Mouse (Mus musculus) heart, postnatal 0 days (tissue): Measurements from ENCODE around the gene Uts2b. TPM values are rescaled to one million over a fixed set of nuclear protein-coding genes. Genes with fewer than 3 reads are reported as not detected.

Experiments
- ATAC-seq: fragments of 200-750 bp; cut with Nextera tagmentation; 2 replicates; pipeline ENCODE4 v1.8.0; 2017; ENCODE audit warnings: low read depth, moderate number of reproducible peaks, moderate library complexity; ENCODE audit not compliant: insufficient read depth
- DNase-seq: peaks from one replicate; pipeline ENCODE4 v3.0.0-alpha.2; 2016; ENCODE audit warnings: low spot score
- H3K27ac ChIP-seq: fragments of 300-500 bp; sonication (generic); 2 replicates; pipeline ENCODE4 v1.5.1; 2014; ENCODE audit warnings: low read depth, mild to moderate bottlenecking
- H3K27me3 ChIP-seq: fragments of 300-500 bp; sonication (generic); 2 replicates; pipeline ENCODE4 v1.6.1; 2014; ENCODE audit warnings: low read length, mixed read lengths; ENCODE audit not compliant: control insufficient read depth, insufficient read depth
- H3K36me3 ChIP-seq: fragments of 300-500 bp; sonication (generic); replicated peaks from 2 replicates; pipeline ENCODE4 v1.6.1; 2014; ENCODE audit warnings: low read length, mixed read lengths; ENCODE audit not compliant: control insufficient read depth, insufficient read depth
- H3K4me1 ChIP-seq: fragments of 300-500 bp; sonication (generic); 2 replicates; pipeline ENCODE4 v1.6.1; 2014; ENCODE audit warnings: antibody characterized with exemption; ENCODE audit not compliant: control insufficient read depth, insufficient read depth
- H3K4me2 ChIP-seq: fragments of 300-500 bp; sonication (generic); 2 replicates; pipeline ENCODE4 v1.6.1; 2014; ENCODE audit warnings: low read depth, mild to moderate bottlenecking, low read length, moderate library complexity
- H3K4me3 ChIP-seq: fragments of 300-500 bp; sonication (generic); 2 replicates; pipeline ENCODE4 v1.5.1; 2014; ENCODE audit warnings: low read depth, low read length
- H3K9ac ChIP-seq: fragments of 300-500 bp; sonication (generic); replicated peaks from 2 replicates; pipeline ENCODE4 v1.6.1; 2014; ENCODE audit warnings: low read depth, low read length, mixed read lengths
- H3K9me3 ChIP-seq: fragments of 300-500 bp; sonication (generic); replicated peaks from 2 replicates; pipeline ENCODE4 v1.6.1; 2016; ENCODE audit warnings: low read length; ENCODE audit not compliant: control insufficient read depth
- CTCF ChIP-seq: IDR thresholded peaks from 2 replicates; pipeline ENCODE4 v1.5.1; 2016; ENCODE audit warnings: antibody characterized with exemption, control low read depth, low read depth
- EP300 ChIP-seq: IDR thresholded peaks from 2 replicates; pipeline ENCODE4 v1.6.1; 2016; ENCODE audit warnings: antibody characterized with exemption, low read depth
- whole genome bisulfite sequencing: fragments of 180-500 bp; shearing (Covaris S2); extraction: QIAGEN DNeasy Blood & Tissue Kit; methylation state at CpG from one replicate; pipeline ENCODE4 v1.1.7; 2014; 5-methylcytosine and 5-hydroxymethylcytosine counted together
- polyA plus RNA-seq: library from polyadenylated mRNA; unstranded; fragments of >200 nt; fragmentation: Nextera tagmentation; extraction: Ambion mirVana; gene quantifications from 2 replicates; pipeline ENCODE4 v1.2.1, GENCODE M21; 2015
- total RNA-seq: library from RNA; depleted of rRNA; stranded (reverse); fragments of >200 nt; gene quantifications from 2 replicates; pipeline ENCODE4 v1.2.3, GENCODE M21; 2014; ENCODE audit warnings: low replicate concordance

The Uts2b gene
- total and polyA plus RNA-seq, 2 experiments from 2014 or later: 25.2 TPM; not detected in 1

- 71% methylated on average over 1 of the region's 1 CpGs for WGBS
- Histone ChIP-seq H3K9me3 (no peaks in the 10 kb centered on the region), H3K27me3 (no peaks in the 10 kb centered on the region), H3K4me2 (no peak overlapping the region), H3K9ac (no peak overlapping the region), H3K36me3 (no peaks in the 10 kb centered on the region), H3K4me3 (no peak overlapping the region), H3K4me1 (peaks cover 11% of the 10 kb centered on the region), H3K27ac (no peak overlapping the region)
- DNase-seq (no peak), ATAC-seq (no peak)
- TF ChIP-seq EP300 (no peak), CTCF (no peak)
These were observed 15.6 kb upstream of the Uts2b start for GRCm38 (mm10) chr16:27385649-27386048.

GRCm38 (mm10) chr16:27384893-27385603 is 15.0 kb upstream of the Uts2b start:
- no peaks in the 10 kb centered on the region for H3K36me3 ChIP-seq
- H3K27me3 ChIP-seq: no peaks in the 10 kb centered on the region
- H3K4me3 ChIP-seq: no peak overlapping the region
- H3K27ac ChIP-seq: no peak overlapping the region
- peaks cover 5% of the 10 kb centered on the region; the same call in 1 of the 2 replicates for H3K4me1 ChIP-seq
- H3K9me3 ChIP-seq: no peaks in the 10 kb centered on the region
- no peak overlapping the region for H3K4me2 ChIP-seq
- TF ChIP-seq EP300 (no peak), CTCF (no peak)
- peak; percentile 6 for DNase-seq
- no peak for ATAC-seq
- 50% methylated on average over 4 of the region's 4 CpGs for WGBS
- H3K9ac ChIP-seq: no peak overlapping the region

GRCm38 (mm10) chr16:27382217-27382616 is 12.2 kb upstream of the Uts2b start:
- 67% methylated on average over 4 of the region's 4 CpGs for WGBS
- H3K36me3 ChIP-seq: no peaks in the 10 kb centered on the region
- no peak overlapping the region for H3K4me2 ChIP-seq
- H3K27ac ChIP-seq: no peak overlapping the region
- DNase-seq: no peak
- no peaks in the 10 kb centered on the region for H3K9me3 ChIP-seq
- H3K27me3 ChIP-seq: no peaks in the 10 kb centered on the region
- no peaks in the 10 kb centered on the region for H3K4me1 ChIP-seq
- H3K4me3 ChIP-seq: no peak overlapping the region
- ATAC-seq: no peak
- TF ChIP-seq CTCF (no peak), EP300 (no peak)
- no peak overlapping the region for H3K9ac ChIP-seq

- H3K36me3 ChIP-seq: no peaks in the 10 kb centered on the region
- H3K4me2 ChIP-seq: no peak overlapping the region
- no peak overlapping the region for H3K4me3 ChIP-seq
- no peak for ATAC-seq
- H3K27me3 ChIP-seq: no peaks in the 10 kb centered on the region
- H3K4me1 ChIP-seq: no peaks in the 10 kb centered on the region
- no peaks in the 10 kb centered on the region for H3K9me3 ChIP-seq
- H3K27ac ChIP-seq: no peak overlapping the region
- no peak overlapping the region for H3K9ac ChIP-seq
- DNase-seq: no peak
- TF ChIP-seq CTCF: no peak
These were observed 6.5 kb upstream of the Uts2b start for GRCm38 (mm10) chr16:27376556-27376955.

- Histone ChIP-seq H3K36me3 (no peaks in the 10 kb centered on the region), H3K4me3 (no peak overlapping the region), H3K4me2 (no peak overlapping the region), H3K27me3 (no peaks in the 10 kb centered on the region), H3K9me3 (no peaks in the 10 kb centered on the region), H3K27ac (no peak overlapping the region), H3K9ac (no peak overlapping the region), H3K4me1 (no peaks in the 10 kb centered on the region)
- WGBS: 90% methylated on average over 2 of the region's 2 CpGs
- TF ChIP-seq EP300: no peak
- no peak for TF ChIP-seq CTCF
- DNase-seq (no peak), ATAC-seq (no peak)
These were observed 5.3 kb upstream of the Uts2b start for GRCm38 (mm10) chr16:27375318-27375717.

GRCm38 (mm10) chr16:27374139-27374538 is 4.1 kb upstream of the Uts2b start:
- DNase-seq (no peak), ATAC-seq (no peak)
- no peaks in the 10 kb centered on the region for H3K4me1 ChIP-seq
- H3K9ac ChIP-seq: no peak overlapping the region
- H3K9me3 ChIP-seq: no peaks in the 10 kb centered on the region
- H3K27me3 ChIP-seq: no peaks in the 10 kb centered on the region
- no peaks in the 10 kb centered on the region for H3K36me3 ChIP-seq
- no peak overlapping the region for H3K27ac ChIP-seq
- no peak overlapping the region for H3K4me2 ChIP-seq
- WGBS: 60% methylated on average over 3 of the region's 3 CpGs
- no peak for TF ChIP-seq EP300
- no peak for TF ChIP-seq CTCF
- no peak overlapping the region for H3K4me3 ChIP-seq
